In the genomic region with DNA sequence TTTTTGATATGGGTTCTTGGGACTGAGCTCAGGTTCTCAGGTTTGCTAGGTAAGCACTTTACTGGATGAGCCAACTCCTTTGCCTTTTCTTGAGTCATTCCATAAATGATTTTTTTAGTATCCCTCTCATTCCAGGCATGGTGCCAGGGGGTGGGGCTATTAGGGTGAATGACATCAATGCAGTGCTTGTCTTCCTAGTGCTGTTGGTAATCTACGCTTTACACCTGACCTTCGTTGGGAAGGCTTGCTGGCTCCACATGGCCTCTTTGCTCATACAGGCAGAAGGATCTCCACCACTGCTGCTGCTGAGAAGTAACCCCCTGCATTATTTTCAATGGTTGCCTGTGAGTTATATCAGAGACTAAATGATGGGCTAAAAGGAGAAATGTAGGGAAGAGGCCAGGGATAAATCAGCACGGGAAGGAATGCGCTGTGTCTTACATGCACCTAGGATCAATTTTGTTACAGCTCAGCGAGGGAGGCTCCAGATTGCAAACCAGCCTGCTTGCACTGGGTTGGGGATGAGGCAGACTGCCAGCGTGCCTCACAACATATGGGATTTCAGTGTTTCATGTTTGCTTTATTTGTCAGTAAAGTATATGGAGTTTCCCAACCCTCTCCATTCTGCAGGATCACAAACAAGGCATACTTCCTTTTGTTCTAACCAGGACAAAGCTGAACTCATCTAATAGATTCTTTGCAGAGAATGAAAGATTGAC, we compare ENCODE assay signal across 8 mouse cellular contexts.
A peak's percentile ranks its signal among the peaks of the same experiment; 100 is the strongest.
DNase-seq lines count a peak whose midpoint lies in the region; ATAC-seq and TF ChIP-seq lines count a peak whose summit lies in the region.
"Had no signal": no experiment of that assay in that cellular context is flagged by ENCODE, and none has a peak within 500 bp of the region (broad histone marks: within the 10 kb centered on the region; RNA-seq: fewer than 3 reads in every experiment).

No protein-coding gene starts in this region.

- no peak for TF ChIP-seq EP300 in liver, postnatal 0 days (IDR thresholded peaks at IDR 0.05; ENCODE audit: low read depth)

- H3K9ac ChIP-seq in liver, postnatal 0 days (replicated peaks), result no peak overlapping the region
- H3K9ac ChIP-seq in liver, embryonic 11.5 days (ENCODE audit: low read depth, low read length), result no peak overlapping the region
- no peak overlapping the region for H3K9ac ChIP-seq in forebrain, postnatal 0 days
- H3K9ac ChIP-seq: liver, embryonic 14.5 days had no signal

- H3K9me3 ChIP-seq in liver, postnatal 0 days (ENCODE audit: low read length), result no peaks in the 10 kb centered on the region
- H3K9me3 ChIP-seq in liver, embryonic 11.5 days (ENCODE audit: control insufficient read depth, low read length), result no peaks in the 10 kb centered on the region
- no peaks in the 10 kb centered on the region for H3K9me3 ChIP-seq in forebrain, postnatal 0 days (ENCODE audit: low read length)

- no peaks in the 10 kb centered on the region for H3K4me1 ChIP-seq in liver, postnatal 0 days (ENCODE audit: insufficient read depth)
- no peaks in the 10 kb centered on the region for H3K4me1 ChIP-seq in liver, embryonic 11.5 days (replicated peaks; ENCODE audit: control insufficient read depth, insufficient read depth, low read length)
- peaks cover 9% of the 10 kb centered on the region for H3K4me1 ChIP-seq in forebrain, postnatal 0 days (ENCODE audit: insufficient read depth)

- H3K4me2 ChIP-seq in liver, postnatal 0 days (ENCODE audit: low read depth, low read length), result no peak overlapping the region
- no peak overlapping the region for H3K4me2 ChIP-seq in liver, embryonic 11.5 days
- H3K4me2 ChIP-seq in forebrain, postnatal 0 days (ENCODE audit: low read depth), result no peak overlapping the region

- no peak overlapping the region for H3K4me3 ChIP-seq in liver, postnatal 0 days (ENCODE audit: low read depth, low read length)
- H3K4me3 ChIP-seq in liver, embryonic 11.5 days (ENCODE audit: low read depth, low read length), result no peak overlapping the region
- no peak overlapping the region for H3K4me3 ChIP-seq in forebrain, postnatal 0 days (ENCODE audit: low read depth, low read length)

- DNase-seq in liver, postnatal 0 days, result peak; percentile 17
- DNase-seq in liver, embryonic 11.5 days (ENCODE audit: low spot score), result no peak
- DNase-seq in forebrain, postnatal 0 days, result peak; percentile 87
- peak; percentile 44 for DNase-seq in left cerebral cortex, adult 11 months (ENCODE audit: low spot score)
- DNase-seq in right cerebral cortex, postnatal 25 days, result peak; percentile 80
- no peak for DNase-seq in embryo, embryonic 9.5 days (ENCODE audit: extremely low spot score)
- DNase-seq in thymus, postnatal 0 days (ENCODE audit: low spot score), result no peak

- no peaks in the 10 kb centered on the region for H3K27me3 ChIP-seq in liver, postnatal 0 days (ENCODE audit: insufficient read depth, low read length)
- no peaks in the 10 kb centered on the region for H3K27me3 ChIP-seq in liver, embryonic 11.5 days (replicated peaks; ENCODE audit: control insufficient read depth, insufficient read depth, low read length)
- H3K27me3 ChIP-seq in forebrain, postnatal 0 days (ENCODE audit: insufficient read depth, low read length), result no peaks in the 10 kb centered on the region

- no peak overlapping the region for H3K27ac ChIP-seq in liver, postnatal 0 days (ENCODE audit: low read depth)
- H3K27ac ChIP-seq in liver, embryonic 11.5 days (ENCODE audit: low read depth, low read length), result no peak overlapping the region
- H3K27ac ChIP-seq in forebrain, postnatal 0 days (ENCODE audit: low read depth, low read length), result peak overlapping the region; percentile 70
- H3K27ac ChIP-seq: liver, embryonic 14.5 days had no signal

- 77% methylated on average over 6 of the region's 6 CpGs for WGBS in liver, postnatal 0 days (ENCODE audit: insufficient replicate concordance)
- WGBS in liver, embryonic 11.5 days, result 84% methylated on average over 6 of the region's 6 CpGs
- 52% methylated on average over 6 of the region's 6 CpGs for WGBS in forebrain, postnatal 0 days

- TF ChIP-seq CTCF in liver, postnatal 0 days (IDR thresholded peaks at IDR 0.05; ENCODE audit: low read depth), result no peak
- TF ChIP-seq CTCF in forebrain, postnatal 0 days (IDR thresholded peaks at IDR 0.05; ENCODE audit: low read depth), result no peak

- no peaks in the 10 kb centered on the region for H3K36me3 ChIP-seq in liver, postnatal 0 days (replicated peaks; ENCODE audit: insufficient read depth, low read length)
- H3K36me3 ChIP-seq in liver, embryonic 11.5 days (ENCODE audit: control insufficient read depth, insufficient read depth, low read length), result no peaks in the 10 kb centered on the region
- no peaks in the 10 kb centered on the region for H3K36me3 ChIP-seq in forebrain, postnatal 0 days (ENCODE audit: insufficient read depth)

- no peak for ATAC-seq in liver, postnatal 0 days
- no peak for ATAC-seq in liver, embryonic 11.5 days (replicated peaks; ENCODE audit: low FRiP score)
- ATAC-seq in forebrain, postnatal 0 days, result peak; percentile 83

Comparison
In these comparisons a context has a peak if more than half of its experiments do, and no peak if none do; other contexts are left out.
1. DNase-seq: peak in liver, postnatal 0 days (single experiment), forebrain, postnatal 0 days (single experiment), left cerebral cortex, adult 11 months (single experiment) and right cerebral cortex, postnatal 25 days (single experiment); none in liver, embryonic 11.5 days (single experiment), embryo, embryonic 9.5 days (single experiment) and thymus, postnatal 0 days (single experiment).